Mouse (Mus musculus): ENCODE data around the gene Pdcd7. TPM values are rescaled to one million over a fixed set of nuclear protein-coding genes. Genes with fewer than 3 reads are reported as not detected.
"Not testable (repeated sequence)": the region's sequence is repeated elsewhere in the genome, so short reads cannot be mapped to it uniquely, and the experiment has no call there.

Gene Pdcd7
- polyA plus RNA-seq, 1 experiment from 2014 or later: 11.9 TPM

- peaks cover 64% of the 10 kb centered on the region for H3K36me3 ChIP-seq (replicated peaks)
These were observed 19.9 kb upstream of the Pdcd7 start for GRCm38 (mm10) chr9:65325971-65326370.

GRCm38 (mm10) chr9:65327371-65327770, 18.5 kb upstream of the Pdcd7 start:
- no peak overlapping the region for H3K4me3 ChIP-seq (replicated peaks)
- no peak overlapping the region for H3K4me2 ChIP-seq
- H3K4me1 ChIP-seq: no peaks in the 10 kb centered on the region
- WGBS: 100% methylated on average over 2 of the region's 2 CpGs
- peaks cover 61% of the 10 kb centered on the region for H3K36me3 ChIP-seq (replicated peaks)
- ATAC-seq (ENCODE audit: low FRiP score): no peak
- H3K27ac ChIP-seq: no peak overlapping the region
- no peak overlapping the region for H3K9ac ChIP-seq
- no peaks in the 10 kb centered on the region for H3K27me3 ChIP-seq
- no peaks in the 10 kb centered on the region for H3K9me3 ChIP-seq

More at GRCm38 (mm10) chr9:65325971-65326370, 19.9 kb upstream of the Pdcd7 start:
- Histone ChIP-seq H3K27me3 (no peaks in the 10 kb centered on the region), H3K4me3 (replicated peaks) (no peak overlapping the region), H3K4me1 (no peaks in the 10 kb centered on the region), H3K9me3 (no peaks in the 10 kb centered on the region), H3K27ac (no peak overlapping the region), H3K9ac (no peak overlapping the region), H3K4me2 (no peak overlapping the region)
- ATAC-seq (ENCODE audit: low FRiP score): no peak

GRCm38 (mm10) chr9:65333958-65334357, 11.9 kb upstream of the Pdcd7 start:
- H3K36me3 ChIP-seq (replicated peaks): peaks cover 13% of the 10 kb centered on the region

GRCm38 (mm10) chr9:65339146-65339545, 6.8 kb upstream of the Pdcd7 start:
- Histone ChIP-seq H3K4me2 (no peak overlapping the region), H3K27ac (no peak overlapping the region), H3K36me3 (replicated peaks) (no peaks in the 10 kb centered on the region), H3K9ac (no peak overlapping the region), H3K9me3 (no peaks in the 10 kb centered on the region), H3K27me3 (0 out of 2 replicates have a peak, but pooled peaks cover 4% of the 10 kb centered on the region), H3K4me1 (no peaks in the 10 kb centered on the region), H3K4me3 (replicated peaks) (no peak overlapping the region)
- WGBS: 85% methylated on average over 4 of the region's 4 CpGs
- ATAC-seq (ENCODE audit: low FRiP score): no peak

More at GRCm38 (mm10) chr9:65333958-65334357, 11.9 kb upstream of the Pdcd7 start:
- no peak overlapping the region for H3K9ac ChIP-seq
- no peak overlapping the region for H3K4me2 ChIP-seq
- no peak overlapping the region for H3K27ac ChIP-seq
- no peaks in the 10 kb centered on the region for H3K9me3 ChIP-seq
- no peaks in the 10 kb centered on the region for H3K27me3 ChIP-seq
- ATAC-seq (ENCODE audit: low FRiP score): no peak
- H3K4me1 ChIP-seq: no peaks in the 10 kb centered on the region
- 91% methylated on average over 5 of the region's 5 CpGs for WGBS
- H3K4me3 ChIP-seq (replicated peaks): no peak overlapping the region

GRCm38 (mm10) chr9:65340414-65340813, 5.5 kb upstream of the Pdcd7 start:
- WGBS: 89% methylated on average over 2 of the region's 2 CpGs

GRCm38 (mm10) chr9:65345439-65345838, 465 bp upstream of the Pdcd7 start:
- not testable (repeated sequence) for H3K36me3 ChIP-seq (replicated peaks); H3K9me3 ChIP-seq; H3K27me3 ChIP-seq
- H3K27ac ChIP-seq: peak overlapping the region; percentile 96
- H3K9ac ChIP-seq: peak overlapping the region; percentile 98; the same call in 1 of the 2 replicates
- 73% methylated on average over 11 of the region's 11 CpGs for WGBS
- peaks cover 24% of the 10 kb centered on the region for H3K4me1 ChIP-seq
- peak overlapping the region; percentile 98 for H3K4me2 ChIP-seq
- H3K4me3 ChIP-seq (replicated peaks): peak overlapping the region; percentile 100
- ATAC-seq (ENCODE audit: low FRiP score): 0 out of 2 replicates have a peak, but pooled peaks have one; percentile 10

More at GRCm38 (mm10) chr9:65340414-65340813, 5.5 kb upstream of the Pdcd7 start:
- Histone ChIP-seq H3K4me3 (replicated peaks) (no peak overlapping the region), H3K4me2 (no peak overlapping the region), H3K9ac (no peak overlapping the region), H3K4me1 (no peaks in the 10 kb centered on the region), H3K27me3 (0 out of 2 replicates have a peak, but pooled peaks cover 4% of the 10 kb centered on the region), H3K27ac (no peak overlapping the region), H3K9me3 (no peaks in the 10 kb centered on the region), H3K36me3 (replicated peaks) (no peaks in the 10 kb centered on the region)
- no peak for ATAC-seq (ENCODE audit: low FRiP score)

- H3K4me3 ChIP-seq (replicated peaks): peak overlapping the region; percentile 100
- no peaks in the 10 kb centered on the region for H3K36me3 ChIP-seq (replicated peaks)
- peak; percentile 82 for ATAC-seq (ENCODE audit: low FRiP score)
- no peaks in the 10 kb centered on the region for H3K27me3 ChIP-seq
- peaks cover 27% of the 10 kb centered on the region for H3K4me1 ChIP-seq
- H3K4me2 ChIP-seq: peak overlapping the region; percentile 98
- WGBS: under 1% methylated on average over 75 of the region's 77 CpGs
- H3K27ac ChIP-seq: peak overlapping the region; percentile 96
- H3K9me3 ChIP-seq: no peaks in the 10 kb centered on the region
- peak overlapping the region; percentile 98 for H3K9ac ChIP-seq
These were observed 690 bp downstream of the Pdcd7 start for GRCm38 (mm10) chr9:65346476-65347111.

GRCm38 (mm10) chr9:65347112-65347850, 1.4 kb downstream of the Pdcd7 start:
- no peaks in the 10 kb centered on the region for H3K9me3 ChIP-seq
- peaks cover 27% of the 10 kb centered on the region for H3K4me1 ChIP-seq
- ATAC-seq (ENCODE audit: low FRiP score): no peak
- no peaks in the 10 kb centered on the region for H3K36me3 ChIP-seq (replicated peaks)
- H3K4me2 ChIP-seq: peak overlapping the region; percentile 98
- 52% methylated on average over 8 of the region's 8 CpGs for WGBS
- no peaks in the 10 kb centered on the region for H3K27me3 ChIP-seq
- H3K4me3 ChIP-seq (replicated peaks): peak overlapping the region; percentile 100
- H3K27ac ChIP-seq: no peak overlapping the region
- H3K9ac ChIP-seq: peak overlapping the region; percentile 98

- no peak overlapping the region for H3K27ac ChIP-seq
- peaks cover 11% of the 10 kb centered on the region for H3K4me1 ChIP-seq
- H3K4me3 ChIP-seq (replicated peaks): no peak overlapping the region
- H3K36me3 ChIP-seq (replicated peaks): peaks cover 34% of the 10 kb centered on the region
- H3K9ac ChIP-seq: no peak overlapping the region
- H3K27me3 ChIP-seq: no peaks in the 10 kb centered on the region
- H3K9me3 ChIP-seq: no peaks in the 10 kb centered on the region
- no peak for ATAC-seq (ENCODE audit: low FRiP score)
- no peak overlapping the region for H3K4me2 ChIP-seq
- WGBS: 92% methylated on average over 5 of the region's 5 CpGs
These were observed 7.3 kb downstream of the Pdcd7 start for GRCm38 (mm10) chr9:65353251-65353650.

- no peaks in the 10 kb centered on the region for H3K9me3 ChIP-seq
These were observed 10.7 kb downstream of the Pdcd7 start for GRCm38 (mm10) chr9:65356561-65356960.

GRCm38 (mm10) chr9:65356971-65357370, 11.1 kb downstream of the Pdcd7 start:
- Histone ChIP-seq H3K4me2 (no peak overlapping the region), H3K9ac (no peak overlapping the region), H3K4me3 (replicated peaks) (no peak overlapping the region), H3K27me3 (no peaks in the 10 kb centered on the region), H3K4me1 (no peaks in the 10 kb centered on the region), H3K27ac (no peak overlapping the region), H3K36me3 (replicated peaks) (peaks cover 65% of the 10 kb centered on the region), H3K9me3 (no peaks in the 10 kb centered on the region)
- WGBS: 92% methylated on average over 2 of the region's 2 CpGs
- no peak for ATAC-seq (ENCODE audit: low FRiP score)

More at GRCm38 (mm10) chr9:65356561-65356960, 10.7 kb downstream of the Pdcd7 start:
- no peaks in the 10 kb centered on the region for H3K27me3 ChIP-seq
- no peaks in the 10 kb centered on the region for H3K4me1 ChIP-seq
- WGBS: 89% methylated on average over 7 of the region's 7 CpGs
- ATAC-seq (ENCODE audit: low FRiP score): no peak
- H3K4me3 ChIP-seq (replicated peaks): no peak overlapping the region
- no peak overlapping the region for H3K27ac ChIP-seq
- H3K4me2 ChIP-seq: no peak overlapping the region
- H3K36me3 ChIP-seq (replicated peaks): peaks cover 61% of the 10 kb centered on the region
- no peak overlapping the region for H3K9ac ChIP-seq

- H3K27ac ChIP-seq: no peak overlapping the region
- H3K4me1 ChIP-seq: no peaks in the 10 kb centered on the region
- 93% methylated on average over 1 of the region's 1 CpGs for WGBS
- no peak overlapping the region for H3K4me3 ChIP-seq (replicated peaks)
- no peak for ATAC-seq (ENCODE audit: low FRiP score)
- no peak overlapping the region for H3K9ac ChIP-seq
- peaks cover 74% of the 10 kb centered on the region for H3K36me3 ChIP-seq (replicated peaks)
- no peak overlapping the region for H3K4me2 ChIP-seq
- no peaks in the 10 kb centered on the region for H3K9me3 ChIP-seq
- H3K27me3 ChIP-seq: no peaks in the 10 kb centered on the region
These were observed 13.1 kb downstream of the Pdcd7 start for GRCm38 (mm10) chr9:65358956-65359480.
